Mouse (Mus musculus): ENCODE data around the gene Fam110c. TPM values are rescaled to one million over a fixed set of nuclear protein-coding genes. Genes with fewer than 3 reads are reported as not detected.
A peak's percentile ranks its signal among the peaks of the same experiment; 100 is the strongest.

The Fam110c gene
- total RNA-seq, 1 experiment: 0.40 TPM

DNA sequence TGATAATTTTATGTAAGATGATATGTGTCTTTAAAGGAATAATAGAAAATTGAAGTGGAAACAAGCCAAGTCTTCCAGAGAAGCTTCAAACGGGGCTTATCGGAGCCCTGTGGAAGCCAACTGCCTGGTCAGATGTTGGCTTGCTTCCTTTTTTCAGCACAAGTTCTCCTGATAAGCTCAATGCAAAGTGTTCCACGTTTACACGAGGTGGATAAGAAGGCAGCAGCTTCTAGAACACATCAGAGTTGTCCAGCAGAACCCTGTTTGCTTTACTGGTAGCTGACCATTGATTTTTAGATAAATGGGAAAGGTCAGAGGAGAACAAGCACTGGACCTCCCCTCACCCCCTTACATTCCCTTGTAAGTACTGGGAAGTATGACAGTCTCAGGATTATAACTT lies 9.3 kb downstream of the Fam110c start:
- no peaks in the 10 kb centered on the region for H3K4me1 ChIP-seq (ENCODE audit: control insufficient read depth in 2 of 2, insufficient read depth in 2 of 2, low read length in 2 of 2, poor library complexity in 1 of 2)
- no peak for TF ChIP-seq ZNF384 (IDR thresholded peaks at IDR 0.05; ENCODE audit: low read depth, low read length)
- no peak overlapping the region for H3K4me3 ChIP-seq (ENCODE audit: insufficient read depth in 1 of 2, low read depth in 1 of 2, low read length in 2 of 2, poor library complexity in 1 of 2, severe bottlenecking in 1 of 2)
- no peaks in the 10 kb centered on the region for H3K9me3 ChIP-seq (ENCODE audit: control insufficient read depth, insufficient read depth, low read depth, low read length)
- no peak for DNase-seq (ENCODE audit: low read depth, low spot score)
- H3K9ac ChIP-seq (ENCODE audit: insufficient read depth, low read depth, low read length, poor library complexity, severe bottlenecking): no peak overlapping the region
- in situ Hi-C loops (cut with MboI; ENCODE audit: low sequenced_read_pairs in 2 of 2, unreplicated experiment in 2 of 2): no loop called here
- no peaks in the 10 kb centered on the region for H3K36me3 ChIP-seq (ENCODE audit: control insufficient read depth, insufficient read depth, low read length, poor library complexity, severe bottlenecking)
- H3K27ac ChIP-seq (ENCODE audit: insufficient read depth, low read depth, low read length, poor library complexity, severe bottlenecking): no peak overlapping the region

DNA sequence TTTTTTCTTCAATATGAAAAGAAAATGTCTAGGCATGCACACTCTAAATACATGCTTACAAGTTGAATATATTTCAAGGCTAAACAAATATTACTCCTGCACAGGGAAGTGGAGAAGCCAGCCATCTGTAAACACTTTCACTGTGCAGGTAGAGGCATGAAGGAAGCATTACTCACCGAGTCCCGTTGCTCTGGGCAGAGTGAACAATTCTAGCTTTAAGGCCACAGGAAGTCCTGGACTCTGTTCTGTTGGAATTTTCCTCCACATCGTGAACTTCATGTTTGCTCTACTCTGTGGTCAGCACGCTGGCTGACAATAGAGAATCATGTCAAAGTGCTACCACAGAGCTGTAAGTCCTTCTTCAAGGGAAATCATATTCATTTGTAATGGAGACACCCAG lies 9.7 kb downstream of the Fam110c start:
- Histone ChIP-seq H3K9ac (ENCODE audit: insufficient read depth, low read depth, low read length, poor library complexity, severe bottlenecking) (no peak overlapping the region), H3K27ac (ENCODE audit: insufficient read depth, low read depth, low read length, poor library complexity, severe bottlenecking) (no peak overlapping the region), H3K4me1 (ENCODE audit: control insufficient read depth in 2 of 2, insufficient read depth in 2 of 2, low read length in 2 of 2, poor library complexity in 1 of 2) (no peaks in the 10 kb centered on the region), H3K4me3 (ENCODE audit: insufficient read depth in 1 of 2, low read depth in 1 of 2, low read length in 2 of 2, poor library complexity in 1 of 2, severe bottlenecking in 1 of 2) (no peak overlapping the region), H3K36me3 (ENCODE audit: control insufficient read depth, insufficient read depth, low read length, poor library complexity, severe bottlenecking) (no peaks in the 10 kb centered on the region), H3K9me3 (ENCODE audit: control insufficient read depth, insufficient read depth, low read depth, low read length) (no peaks in the 10 kb centered on the region)
- DNase-seq (ENCODE audit: low read depth, low spot score): no peak
- in situ Hi-C loops (cut with MboI; ENCODE audit: low sequenced_read_pairs in 2 of 2, unreplicated experiment in 2 of 2): no loop called here
- no peak for TF ChIP-seq CHD2 (IDR thresholded peaks at IDR 0.05; ENCODE audit: low read depth, low read length)
- no peak for TF ChIP-seq ZC3H11A (IDR thresholded peaks at IDR 0.05; ENCODE audit: borderline replicate concordance, low read depth, low read length)
- TF ChIP-seq MAFK (IDR thresholded peaks at IDR 0.05; ENCODE audit: insufficient read depth, low read depth, low read length): no peak
- no peak for TF ChIP-seq HCFC1 (IDR thresholded peaks at IDR 0.05; ENCODE audit: borderline replicate concordance, insufficient read depth, low read length)

DNA sequence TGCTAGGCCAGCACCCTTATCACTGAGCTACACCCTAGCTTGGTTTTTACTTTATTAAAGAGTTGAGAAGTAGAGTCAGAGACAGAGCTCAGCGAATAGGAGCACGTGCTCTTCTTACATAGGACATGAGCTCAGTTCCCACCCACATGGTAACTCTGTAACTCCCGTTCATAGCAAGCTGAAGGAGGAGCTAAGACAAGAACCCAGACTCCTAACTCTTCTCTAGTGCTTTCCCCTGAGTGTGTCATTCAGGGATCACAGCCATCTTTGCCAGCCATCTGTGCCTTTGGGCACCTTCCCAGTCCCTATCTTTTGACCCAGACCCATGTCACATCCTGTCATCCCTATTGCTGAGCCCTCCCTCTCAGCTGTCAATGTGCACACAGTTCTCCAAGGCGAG lies 13.4 kb downstream of the Fam110c start:
- no peak for DNase-seq (ENCODE audit: low read depth, low spot score)
- H3K27ac ChIP-seq (ENCODE audit: insufficient read depth, low read depth, low read length, poor library complexity, severe bottlenecking): no peak overlapping the region
- in situ Hi-C loops (cut with MboI; ENCODE audit: low sequenced_read_pairs in 2 of 2, unreplicated experiment in 2 of 2): no loop called here
- H3K4me3 ChIP-seq (ENCODE audit: insufficient read depth in 1 of 2, low read depth in 1 of 2, low read length in 2 of 2, poor library complexity in 1 of 2, severe bottlenecking in 1 of 2): no peak overlapping the region
- TF ChIP-seq MAFK (IDR thresholded peaks at IDR 0.05; ENCODE audit: insufficient read depth, low read depth, low read length) (no peak), CHD2 (IDR thresholded peaks at IDR 0.05; ENCODE audit: low read depth, low read length) (no peak), ZNF384 (IDR thresholded peaks at IDR 0.05; ENCODE audit: low read depth, low read length) (no peak), HCFC1 (IDR thresholded peaks at IDR 0.05; ENCODE audit: borderline replicate concordance, insufficient read depth, low read length) (no peak), ZC3H11A (IDR thresholded peaks at IDR 0.05; ENCODE audit: borderline replicate concordance, low read depth, low read length) (no peak)
- H3K36me3 ChIP-seq (ENCODE audit: control insufficient read depth, insufficient read depth, low read length, poor library complexity, severe bottlenecking): no peaks in the 10 kb centered on the region
- no peak overlapping the region for H3K9ac ChIP-seq (ENCODE audit: insufficient read depth, low read depth, low read length, poor library complexity, severe bottlenecking)
- no peaks in the 10 kb centered on the region for H3K9me3 ChIP-seq (ENCODE audit: control insufficient read depth, insufficient read depth, low read depth, low read length)
- H3K4me1 ChIP-seq (ENCODE audit: control insufficient read depth in 2 of 2, insufficient read depth in 2 of 2, low read length in 2 of 2, poor library complexity in 1 of 2): 0 out of 4 replicates have a peak, but pooled peaks cover 0 to 2% of the 10 kb centered on the region in 2 experiments

DNA sequence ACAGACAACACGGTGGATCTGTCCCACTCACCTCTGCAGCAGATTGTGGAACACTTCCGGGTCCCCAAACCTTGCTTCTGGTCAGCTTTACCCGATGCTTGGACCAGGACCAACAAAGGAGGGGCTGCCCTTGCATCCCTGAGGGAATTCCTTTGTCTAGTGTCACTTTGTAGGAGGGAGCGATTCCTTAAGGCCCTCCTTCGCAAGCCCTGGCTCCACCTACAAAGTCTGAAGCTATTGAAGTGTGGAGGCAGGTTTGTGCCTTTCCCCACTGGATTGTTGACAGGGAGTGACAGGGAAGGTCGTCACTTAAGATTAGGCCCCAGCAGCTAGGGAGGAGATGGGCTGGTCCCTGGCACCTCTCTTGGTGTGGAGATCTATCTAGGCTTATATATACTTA lies 16.7 kb downstream of the Fam110c start:
- H3K9me3 ChIP-seq (ENCODE audit: control insufficient read depth, insufficient read depth, low read depth, low read length): no peaks in the 10 kb centered on the region
- peak; percentile 9 for DNase-seq (ENCODE audit: low read depth, low spot score)
- peaks cover 0 to 5% of the 10 kb centered on the region in 2 experiments; a peak in 1 of 4 replicates for H3K4me1 ChIP-seq (ENCODE audit: control insufficient read depth in 2 of 2, insufficient read depth in 2 of 2, low read length in 2 of 2, poor library complexity in 1 of 2)
- TF ChIP-seq MAFK (IDR thresholded peaks at IDR 0.05; ENCODE audit: insufficient read depth, low read depth, low read length) (no peak), ZNF384 (IDR thresholded peaks at IDR 0.05; ENCODE audit: low read depth, low read length) (no peak), HCFC1 (IDR thresholded peaks at IDR 0.05; ENCODE audit: borderline replicate concordance, insufficient read depth, low read length) (no peak), ZC3H11A (IDR thresholded peaks at IDR 0.05; ENCODE audit: borderline replicate concordance, low read depth, low read length) (no peak), CHD2 (IDR thresholded peaks at IDR 0.05; ENCODE audit: low read depth, low read length) (no peak)
- H3K27ac ChIP-seq (ENCODE audit: insufficient read depth, low read depth, low read length, poor library complexity, severe bottlenecking): no peak overlapping the region
- in situ Hi-C loops (cut with MboI; ENCODE audit: low sequenced_read_pairs in 2 of 2, unreplicated experiment in 2 of 2): no loop called here
- no peak overlapping the region for H3K9ac ChIP-seq (ENCODE audit: insufficient read depth, low read depth, low read length, poor library complexity, severe bottlenecking)
- no peak overlapping the region for H3K4me3 ChIP-seq (ENCODE audit: insufficient read depth in 1 of 2, low read depth in 1 of 2, low read length in 2 of 2, poor library complexity in 1 of 2, severe bottlenecking in 1 of 2)
- no peaks in the 10 kb centered on the region for H3K36me3 ChIP-seq (ENCODE audit: control insufficient read depth, insufficient read depth, low read length, poor library complexity, severe bottlenecking)

DNA sequence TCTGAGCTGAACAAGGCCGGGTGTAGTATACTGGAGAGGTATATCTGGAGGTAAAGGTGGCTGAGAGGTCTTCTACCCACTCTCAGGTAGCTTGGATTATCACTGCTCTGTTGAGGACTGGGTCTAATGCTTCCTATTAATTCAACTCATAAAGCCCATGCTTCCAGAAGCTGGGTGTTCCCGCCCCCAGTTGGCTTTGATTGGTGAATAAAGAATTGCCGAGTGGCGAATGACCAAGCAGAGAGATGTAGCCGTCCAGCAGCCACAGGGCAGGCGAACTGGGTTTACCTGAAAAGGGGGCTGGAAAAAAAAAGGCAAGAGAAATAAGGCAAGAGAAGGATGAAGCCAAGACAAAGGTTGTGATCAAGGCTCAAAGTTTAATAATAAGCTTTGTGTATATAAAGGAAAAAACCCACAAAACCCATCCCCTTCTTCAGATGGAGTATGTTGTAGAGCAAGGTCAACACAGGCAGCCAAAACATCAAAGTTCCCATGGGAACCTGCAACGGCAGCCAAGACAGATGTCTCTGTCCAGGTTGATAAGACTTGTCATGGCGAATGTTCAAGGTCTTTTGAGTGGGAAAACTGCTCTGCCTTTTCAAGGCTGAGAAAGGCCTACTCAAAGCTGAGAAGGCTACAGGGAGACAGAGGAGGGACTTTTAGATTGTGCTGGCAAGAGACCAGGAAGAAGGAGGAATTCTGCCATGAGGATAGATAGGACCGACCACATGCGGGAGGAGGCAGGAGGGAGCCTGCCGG lies 17.4 kb downstream of the Fam110c start:
- in situ Hi-C loops (cut with MboI; ENCODE audit: low sequenced_read_pairs in 2 of 2, unreplicated experiment in 2 of 2): no loop called here
- H3K4me1 ChIP-seq (ENCODE audit: control insufficient read depth in 2 of 2, insufficient read depth in 2 of 2, low read length in 2 of 2, poor library complexity in 1 of 2): peaks cover 0 to 5% of the 10 kb centered on the region in 2 experiments; a peak in 1 of 4 replicates
- H3K4me3 ChIP-seq (ENCODE audit: insufficient read depth in 1 of 2, low read depth in 1 of 2, low read length in 2 of 2, poor library complexity in 1 of 2, severe bottlenecking in 1 of 2): no peak overlapping the region
- H3K9ac ChIP-seq (ENCODE audit: insufficient read depth, low read depth, low read length, poor library complexity, severe bottlenecking): no peak overlapping the region
- no peak for TF ChIP-seq CHD2 (IDR thresholded peaks at IDR 0.05; ENCODE audit: low read depth, low read length)
- no peak for TF ChIP-seq ZNF384 (IDR thresholded peaks at IDR 0.05; ENCODE audit: low read depth, low read length)
- TF ChIP-seq HCFC1 (IDR thresholded peaks at IDR 0.05; ENCODE audit: borderline replicate concordance, insufficient read depth, low read length): no peak
- no peak for TF ChIP-seq MAFK (IDR thresholded peaks at IDR 0.05; ENCODE audit: insufficient read depth, low read depth, low read length)
- TF ChIP-seq ZC3H11A (IDR thresholded peaks at IDR 0.05; ENCODE audit: borderline replicate concordance, low read depth, low read length): no peak
- no peak overlapping the region for H3K27ac ChIP-seq (ENCODE audit: insufficient read depth, low read depth, low read length, poor library complexity, severe bottlenecking)
- DNase-seq (ENCODE audit: low read depth, low spot score): no peak
- H3K9me3 ChIP-seq (ENCODE audit: control insufficient read depth, insufficient read depth, low read depth, low read length): no peaks in the 10 kb centered on the region
- H3K36me3 ChIP-seq (ENCODE audit: control insufficient read depth, insufficient read depth, low read length, poor library complexity, severe bottlenecking): no peaks in the 10 kb centered on the region

Data from ES-E14 (cell line).